Mouse (Mus musculus) kidney, embryonic 16.5 days (tissue): ENCODE results near the gene Fam241a. TPM values are rescaled to one million over a fixed set of nuclear protein-coding genes. Genes with fewer than 3 reads are reported as not detected.

ENCODE experiments used
- ATAC-seq: fragments of 200-750 bp; cut with Nextera tagmentation; 2 replicates; pipeline ENCODE4 v1.8.0; 2017; ENCODE audit warnings: moderate TSS enrichment; ENCODE audit not compliant: low FRiP score, low TSS enrichment
- H3K27ac ChIP-seq: fragments of 300-500 bp; sonication (generic); 2 replicates; pipeline ENCODE4 v1.5.1; 2014; ENCODE audit warnings: low read length
- H3K27me3 ChIP-seq: fragments of 300-500 bp; sonication (generic); 2 replicates; pipeline ENCODE4 v1.6.1; 2014; ENCODE audit warnings: low read length, control low read depth, mixed read lengths; ENCODE audit not compliant: insufficient read depth
- H3K36me3 ChIP-seq: fragments of 300-500 bp; sonication (generic); 2 replicates; pipeline ENCODE4 v1.6.1; 2014; ENCODE audit warnings: low read length, control low read depth, mixed read lengths; ENCODE audit not compliant: insufficient read depth
- H3K4me1 ChIP-seq: fragments of 300-500 bp; sonication (generic); 2 replicates; pipeline ENCODE4 v1.6.1; 2014; ENCODE audit warnings: low read length, control low read depth, mixed read lengths; ENCODE audit not compliant: insufficient read depth
- H3K4me2 ChIP-seq: fragments of 300-500 bp; sonication (generic); replicated peaks from 2 replicates; pipeline ENCODE4 v1.6.1; 2014; ENCODE audit warnings: low read depth, low read length
- H3K4me3 ChIP-seq: fragments of 300-500 bp; sonication (generic); 2 replicates; pipeline ENCODE4 v1.5.1; 2014; ENCODE audit warnings: mild to moderate bottlenecking, low read length
- H3K9ac ChIP-seq: fragments of 300-500 bp; sonication (generic); replicated peaks from 2 replicates; pipeline ENCODE4 v1.6.1; 2014; ENCODE audit warnings: low read length
- H3K9me3 ChIP-seq: fragments of 300-500 bp; sonication (generic); 2 replicates; pipeline ENCODE4 v1.6.1; 2016; ENCODE audit warnings: low read length, control low read depth
- WGBS: fragments of 180-500 bp; shearing (Covaris S2); extraction: QIAGEN DNeasy Blood & Tissue Kit; methylation state at CpG from one replicate; pipeline ENCODE4 v1.1.7; 2014; 5-methylcytosine and 5-hydroxymethylcytosine counted together
- polyA plus RNA-seq: library from polyadenylated mRNA; unstranded; fragments of >200 nt; fragmentation: Nextera tagmentation; extraction: Ambion mirVana; gene quantifications from 2 replicates; pipeline ENCODE4 v1.2.1, GENCODE M21; 2015

The Fam241a gene
- polyA plus RNA-seq, 1 experiment from 2014 or later: 5.0 TPM

GRCm38 (mm10) chr3:127917549-127917948, 21.4 kb upstream of the Fam241a start:
- no peak for ATAC-seq
- Histone ChIP-seq H3K27ac (no peak overlapping the region), H3K9ac (no peak overlapping the region), H3K4me3 (no peak overlapping the region), H3K36me3 (no peaks in the 10 kb centered on the region), H3K9me3 (no peaks in the 10 kb centered on the region), H3K4me2 (no peak overlapping the region), H3K27me3 (no peaks in the 10 kb centered on the region), H3K4me1 (no peaks in the 10 kb centered on the region)
- WGBS: 94% methylated on average over 3 of the region's 3 CpGs

GRCm38 (mm10) chr3:127915656-127916334, 19.7 kb upstream of the Fam241a start:
- no peaks in the 10 kb centered on the region for H3K9me3 ChIP-seq
- no peak for ATAC-seq
- no peaks in the 10 kb centered on the region for H3K4me1 ChIP-seq
- no peak overlapping the region for H3K4me3 ChIP-seq
- no peak overlapping the region for H3K27ac ChIP-seq
- H3K36me3 ChIP-seq: no peaks in the 10 kb centered on the region
- no peak overlapping the region for H3K9ac ChIP-seq
- H3K4me2 ChIP-seq: no peak overlapping the region
- H3K27me3 ChIP-seq: no peaks in the 10 kb centered on the region
- WGBS: 91% methylated on average over 3 of the region's 3 CpGs

- Histone ChIP-seq H3K9ac (no peak overlapping the region), H3K36me3 (no peaks in the 10 kb centered on the region), H3K4me1 (no peaks in the 10 kb centered on the region), H3K4me2 (no peak overlapping the region), H3K4me3 (no peak overlapping the region), H3K27ac (no peak overlapping the region), H3K27me3 (no peaks in the 10 kb centered on the region), H3K9me3 (0 out of 2 replicates have a peak, but pooled peaks cover 2% of the 10 kb centered on the region)
- ATAC-seq: no peak
- whole genome bisulfite sequencing: 65% methylated on average over 16 of the region's 16 CpGs
Measured at GRCm38 (mm10) chr3:127913885-127914709, 18.0 kb upstream of the Fam241a start.

- Histone ChIP-seq H3K27ac (no peak overlapping the region), H3K4me1 (no peaks in the 10 kb centered on the region), H3K9ac (no peak overlapping the region), H3K27me3 (no peaks in the 10 kb centered on the region), H3K36me3 (no peaks in the 10 kb centered on the region), H3K9me3 (0 out of 2 replicates have a peak, but pooled peaks cover 3% of the 10 kb centered on the region), H3K4me2 (no peak overlapping the region), H3K4me3 (no peak overlapping the region)
- ATAC-seq: no peak
- WGBS: 70% methylated on average over 7 of the region's 7 CpGs
Measured at GRCm38 (mm10) chr3:127909941-127910340, 13.8 kb upstream of the Fam241a start.

- peak overlapping the region; percentile 68 for H3K4me2 ChIP-seq
- H3K27me3 ChIP-seq: peaks cover 7% of the 10 kb centered on the region; the same call in 1 of the 2 replicates
- no peak for ATAC-seq
- no peak overlapping the region for H3K27ac ChIP-seq
- no peaks in the 10 kb centered on the region for H3K4me1 ChIP-seq
- WGBS: 41% methylated on average over 7 of the region's 7 CpGs
- H3K4me3 ChIP-seq: peak overlapping the region; percentile 84
- no peaks in the 10 kb centered on the region for H3K36me3 ChIP-seq
- H3K9ac ChIP-seq: peak overlapping the region; percentile 75
- H3K9me3 ChIP-seq: no peaks in the 10 kb centered on the region
Measured at GRCm38 (mm10) chr3:127894981-127895779, 944 bp downstream of the Fam241a start.

GRCm38 (mm10) chr3:127893902-127894301, 2.2 kb downstream of the Fam241a start:
- peaks cover 7% of the 10 kb centered on the region; the same call in 1 of the 2 replicates for H3K27me3 ChIP-seq
- H3K9ac ChIP-seq: no peak overlapping the region
- no peak overlapping the region for H3K4me3 ChIP-seq
- no peaks in the 10 kb centered on the region for H3K9me3 ChIP-seq
- 87% methylated on average over 7 of the region's 7 CpGs for WGBS
- ATAC-seq: no peak
- no peak overlapping the region for H3K27ac ChIP-seq
- no peaks in the 10 kb centered on the region for H3K36me3 ChIP-seq
- H3K4me1 ChIP-seq: no peaks in the 10 kb centered on the region
- H3K4me2 ChIP-seq: no peak overlapping the region

GRCm38 (mm10) chr3:127891906-127892305, 4.2 kb downstream of the Fam241a start:
- H3K4me3 ChIP-seq: no peak overlapping the region
- H3K9me3 ChIP-seq: no peaks in the 10 kb centered on the region
- H3K4me1 ChIP-seq: no peaks in the 10 kb centered on the region
- no peak overlapping the region for H3K27ac ChIP-seq
- H3K27me3 ChIP-seq: peaks cover 7% of the 10 kb centered on the region; the same call in 1 of the 2 replicates
- no peak overlapping the region for H3K9ac ChIP-seq
- WGBS: 60% methylated on average over 10 of the region's 10 CpGs
- H3K36me3 ChIP-seq: no peaks in the 10 kb centered on the region
- ATAC-seq: no peak
- no peak overlapping the region for H3K4me2 ChIP-seq

GRCm38 (mm10) chr3:127890008-127890407, 6.1 kb downstream of the Fam241a start:
- Histone ChIP-seq H3K4me3 (no peak overlapping the region), H3K36me3 (no peaks in the 10 kb centered on the region), H3K27ac (no peak overlapping the region), H3K9ac (no peak overlapping the region), H3K9me3 (no peaks in the 10 kb centered on the region), H3K27me3 (peaks cover 7% of the 10 kb centered on the region; the same call in 1 of the 2 replicates), H3K4me1 (no peaks in the 10 kb centered on the region), H3K4me2 (no peak overlapping the region)
- ATAC-seq: no peak

GRCm38 (mm10) chr3:127889570-127889969, 6.6 kb downstream of the Fam241a start:
- Histone ChIP-seq H3K4me2 (no peak overlapping the region), H3K36me3 (no peaks in the 10 kb centered on the region), H3K27ac (no peak overlapping the region), H3K4me3 (no peak overlapping the region), H3K27me3 (peaks cover 7% of the 10 kb centered on the region; the same call in 1 of the 2 replicates), H3K9me3 (no peaks in the 10 kb centered on the region), H3K9ac (no peak overlapping the region), H3K4me1 (no peaks in the 10 kb centered on the region)
- ATAC-seq: no peak
- WGBS: 65% methylated on average over 3 of the region's 3 CpGs
